Mouse (Mus musculus): ENCODE measurements at regions not wholly inside any gene's neighbourhood (a gene's known extent, or its start where the extent isn't known, plus 50 kb on each side); places are given as distances from the start of the nearest gene placed in this dataset.
A peak's percentile ranks its signal among the peaks of the same experiment; 100 is the strongest.
"Not testable (repeated sequence)": the region's sequence is repeated elsewhere in the genome, so short reads cannot be mapped to it uniquely, and the experiment has no call there.

- DNase-seq (ENCODE audit: low read depth, low spot score): peak; percentile 80
Observed at GRCm38 (mm10) chr11:7705312-7705764, 491.6 kb upstream of the Igfbp3 start.

GRCm38 (mm10) chr11:7697591-7697990 lies 483.9 kb upstream of the Igfbp3 start:
- DNase-seq (ENCODE audit: low read depth, low spot score): no peak

- not testable (repeated sequence) for DNase-seq (ENCODE audit: low read depth, low spot score)
Observed at GRCm38 (mm10) chr11:7689701-7690100, 476.0 kb upstream of the Igfbp3 start.

DNA sequence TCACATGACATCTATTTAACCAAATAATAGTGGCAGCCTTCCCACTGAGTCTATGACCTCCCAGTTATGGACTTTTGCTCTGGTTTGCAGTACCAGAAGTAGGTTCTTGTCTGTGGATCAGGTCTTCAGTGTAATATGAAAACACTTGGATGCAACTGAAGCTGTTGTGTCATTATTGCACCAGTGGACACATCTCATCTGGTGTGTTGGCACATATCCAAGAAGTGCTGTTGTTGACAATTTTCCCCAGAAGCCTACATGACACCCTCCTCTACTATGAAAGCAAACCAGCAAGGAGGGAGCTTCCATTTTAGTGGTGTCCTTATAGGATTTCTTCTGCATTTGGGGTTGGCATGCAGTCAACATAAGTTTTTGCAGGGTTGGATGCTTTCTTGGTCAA lies 459.1 kb upstream of the Igfbp3 start:
- DNase-seq (ENCODE audit: low read depth, low spot score): no peak

- DNase-seq (ENCODE audit: low read depth, low spot score): no peak
Observed at GRCm38 (mm10) chr11:7630637-7631036, 416.9 kb upstream of the Igfbp3 start.

DNA sequence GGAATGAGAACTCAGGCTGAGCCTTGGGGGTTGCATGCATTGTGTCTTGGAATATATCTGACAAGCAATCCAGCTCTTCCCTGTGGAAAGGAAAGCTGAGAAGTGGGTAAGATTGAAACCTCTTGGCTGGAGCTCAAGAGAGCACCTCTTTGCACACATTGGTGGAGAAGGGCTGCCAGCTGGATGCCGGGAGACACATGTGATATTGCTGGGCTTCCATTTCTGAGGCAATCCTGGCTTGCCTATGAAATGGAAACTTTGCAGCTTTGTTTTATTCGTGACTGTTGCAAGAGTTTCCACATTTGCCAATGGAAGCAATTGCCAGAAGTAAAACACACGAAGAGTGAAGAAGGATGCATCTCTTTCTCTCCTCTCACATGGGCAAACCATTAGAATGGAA lies 411.5 kb upstream of the Igfbp3 start:
- no peak for DNase-seq (ENCODE audit: low read depth, low spot score)

- no peak for DNase-seq (ENCODE audit: low read depth, low spot score)
Observed at GRCm38 (mm10) chr11:7620320-7620719, 406.6 kb upstream of the Igfbp3 start.

GRCm38 (mm10) chr11:7610752-7611151 lies 397.0 kb upstream of the Igfbp3 start:
- DNase-seq (ENCODE audit: low read depth, low spot score): no peak

DNA sequence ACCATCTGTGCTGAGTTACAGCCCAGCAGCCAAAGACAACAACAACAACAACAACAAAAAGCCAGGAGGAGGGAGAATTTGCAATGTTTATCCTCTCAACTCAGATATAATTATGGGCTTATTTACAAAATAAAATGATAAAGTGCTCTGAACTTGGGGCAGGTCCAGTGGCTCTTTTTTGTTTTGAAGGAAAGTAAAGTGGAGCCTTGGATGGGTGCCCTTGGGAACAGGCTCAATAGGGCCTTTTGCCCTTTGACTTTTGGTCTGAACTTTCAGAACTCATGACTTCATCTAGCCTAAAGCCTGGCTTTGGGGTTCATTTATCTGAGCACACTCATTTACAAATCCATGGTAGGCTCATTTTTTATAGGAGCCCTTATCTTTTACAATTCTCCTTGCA lies 396.2 kb upstream of the Igfbp3 start:
- no peak for DNase-seq (ENCODE audit: low read depth, low spot score)

DNA sequence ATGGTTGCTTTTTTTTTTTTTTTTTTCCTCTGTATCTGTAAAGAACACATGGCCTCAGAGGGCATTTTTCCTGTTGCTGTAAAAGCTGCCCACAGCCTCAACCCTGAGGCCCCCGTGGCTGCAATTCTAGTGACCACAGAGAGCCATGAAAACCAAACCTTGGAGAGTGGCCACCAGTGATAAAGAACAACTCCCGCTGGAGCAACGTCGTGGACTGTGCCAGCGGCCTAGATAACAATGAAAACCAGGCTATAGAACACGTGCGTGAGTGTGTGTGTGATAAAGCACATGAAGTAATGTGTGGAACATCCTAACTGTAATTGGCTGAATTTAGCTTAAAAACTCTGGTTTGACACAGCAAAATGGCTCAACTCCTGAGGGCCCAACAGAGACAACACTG lies 392.9 kb upstream of the Igfbp3 start:
- no peak for DNase-seq (ENCODE audit: low read depth, low spot score)

DNA sequence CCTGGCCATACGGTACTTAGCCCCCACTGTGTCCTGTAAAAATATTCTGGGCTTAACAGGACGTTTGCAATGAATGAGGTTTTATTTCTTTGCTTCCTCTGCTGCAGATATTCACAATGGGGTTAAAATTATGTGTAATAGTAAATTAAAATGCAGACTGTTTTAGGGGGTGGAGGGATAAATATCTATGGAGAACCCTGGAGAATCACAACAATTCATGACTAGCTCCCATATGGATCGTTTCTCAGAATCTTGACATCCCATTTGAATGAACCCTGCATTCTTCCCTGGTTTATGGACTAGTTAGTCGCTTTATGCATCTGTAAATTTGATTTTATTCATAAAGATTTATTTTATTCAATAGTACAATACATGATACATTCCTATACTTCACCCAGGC lies 378.3 kb upstream of the Igfbp3 start:
- no peak for DNase-seq (ENCODE audit: low read depth, low spot score)

DNA sequence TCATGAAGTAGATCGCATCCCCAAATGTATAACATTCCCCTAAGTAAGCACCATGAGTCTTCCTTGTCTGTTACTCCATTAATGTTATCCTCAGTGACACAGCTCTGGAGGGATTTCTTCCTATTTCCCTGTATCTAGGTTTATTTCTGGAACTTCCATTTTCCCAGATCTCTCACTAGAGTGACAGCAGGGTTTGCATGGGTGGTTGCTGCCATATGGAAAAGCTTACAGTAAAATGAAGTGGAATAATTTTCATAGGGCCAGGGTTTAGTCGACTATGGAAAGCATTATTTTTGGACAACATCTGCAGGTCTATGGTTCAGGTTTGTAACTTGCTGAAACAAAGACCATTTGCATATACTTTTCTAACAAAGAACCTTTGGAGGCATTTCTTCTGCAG lies 369.6 kb upstream of the Igfbp3 start:
- DNase-seq (ENCODE audit: low read depth, low spot score): no peak

DNA sequence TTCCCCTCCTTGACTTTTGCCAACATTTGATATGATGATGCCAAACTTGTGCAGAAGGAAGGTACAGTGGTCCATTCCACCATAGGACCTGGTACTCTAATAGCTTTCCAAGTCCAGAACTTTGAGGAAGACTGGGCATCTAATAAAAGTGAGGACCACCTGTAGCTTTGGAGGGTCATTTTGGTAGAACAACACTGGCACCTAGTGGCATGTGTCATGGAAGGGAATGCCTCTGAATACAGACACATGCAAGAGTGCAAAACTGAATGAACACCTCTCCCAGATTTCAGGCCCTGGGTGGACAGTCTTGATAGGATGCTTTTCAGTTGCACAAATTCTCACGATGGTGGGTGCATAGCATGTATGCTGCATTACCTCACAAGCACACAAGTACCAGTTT lies 354.8 kb upstream of the Igfbp3 start:
- DNase-seq (ENCODE audit: low read depth, low spot score): no peak

DNA sequence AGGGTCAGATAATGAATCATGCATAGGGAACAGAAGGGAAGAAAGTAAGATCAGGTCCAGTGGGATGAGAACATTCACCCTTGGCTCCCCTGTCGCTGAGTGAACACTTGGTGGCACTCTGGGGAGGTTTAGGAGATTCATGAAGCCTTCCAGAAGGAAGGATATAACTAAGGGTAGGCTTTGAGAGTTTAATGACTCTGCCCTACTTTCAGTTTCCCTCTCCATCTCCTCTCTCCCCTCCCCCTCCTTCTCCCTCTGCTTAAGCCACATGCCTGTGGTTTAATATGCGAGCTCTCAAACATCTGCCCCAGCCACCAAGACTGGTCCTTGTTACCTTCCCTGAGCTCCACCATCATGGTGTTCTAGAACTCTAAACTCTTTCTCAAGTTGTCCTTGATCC lies 348.3 kb upstream of the Igfbp3 start:
- DNase-seq (ENCODE audit: low read depth, low spot score): no peak

DNA sequence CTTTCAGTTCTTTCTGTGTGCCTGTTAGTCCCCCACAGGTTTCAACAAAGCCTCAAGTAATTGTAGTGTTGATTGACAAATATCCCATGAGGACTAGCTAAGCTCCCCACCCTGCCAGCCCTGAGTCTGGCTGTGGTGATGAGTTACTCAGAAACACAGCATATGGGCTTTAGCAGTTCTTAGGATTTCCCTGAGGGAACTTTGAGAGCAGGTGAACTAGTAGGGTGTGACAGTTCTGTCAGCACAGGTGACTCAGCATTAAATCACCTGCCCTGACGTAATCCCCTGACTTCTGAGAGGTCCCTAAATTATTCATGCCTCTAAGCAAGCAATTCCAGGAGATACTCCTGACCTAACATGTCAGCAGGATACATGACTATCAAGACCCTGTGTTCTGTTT lies 347.7 kb upstream of the Igfbp3 start:
- DNase-seq (ENCODE audit: low read depth, low spot score): no peak

DNA sequence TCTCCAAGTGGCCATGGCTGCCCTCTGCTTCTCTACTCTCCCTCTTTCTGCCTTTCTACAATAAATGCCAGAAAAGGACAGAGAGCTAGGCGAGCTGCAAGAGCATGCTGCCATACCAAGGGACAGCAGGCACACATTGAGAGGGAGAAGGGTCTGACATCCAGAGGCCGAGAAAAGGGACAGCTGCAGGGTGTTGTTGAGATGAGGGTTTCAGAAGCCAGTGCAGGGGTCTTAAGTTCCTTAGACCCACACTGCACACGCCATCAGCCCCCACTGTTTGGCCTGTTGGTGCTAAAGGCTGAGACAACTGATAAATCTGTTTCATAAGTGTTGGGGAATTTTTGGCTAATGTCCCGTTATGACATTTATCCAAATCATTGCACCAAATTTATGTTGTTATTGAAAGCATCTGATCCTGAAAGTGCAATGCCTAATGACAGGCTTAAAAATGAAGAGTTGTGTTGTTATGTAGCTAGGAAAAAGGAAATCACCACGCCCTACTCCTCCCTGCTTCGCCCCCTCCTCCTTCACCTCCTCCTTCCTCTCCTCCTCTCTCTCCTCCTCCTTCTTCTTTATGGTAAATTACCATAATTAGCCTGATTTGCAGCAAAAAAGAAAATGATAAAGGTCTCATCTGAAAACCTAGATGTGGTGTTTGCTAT lies 342.0 kb upstream of the Igfbp3 start:
- DNase-seq (ENCODE audit: low read depth, low spot score): no peak

- DNase-seq (ENCODE audit: low read depth, low spot score): no peak
Observed at GRCm38 (mm10) chr11:7552154-7552553, 338.4 kb upstream of the Igfbp3 start.

DNA sequence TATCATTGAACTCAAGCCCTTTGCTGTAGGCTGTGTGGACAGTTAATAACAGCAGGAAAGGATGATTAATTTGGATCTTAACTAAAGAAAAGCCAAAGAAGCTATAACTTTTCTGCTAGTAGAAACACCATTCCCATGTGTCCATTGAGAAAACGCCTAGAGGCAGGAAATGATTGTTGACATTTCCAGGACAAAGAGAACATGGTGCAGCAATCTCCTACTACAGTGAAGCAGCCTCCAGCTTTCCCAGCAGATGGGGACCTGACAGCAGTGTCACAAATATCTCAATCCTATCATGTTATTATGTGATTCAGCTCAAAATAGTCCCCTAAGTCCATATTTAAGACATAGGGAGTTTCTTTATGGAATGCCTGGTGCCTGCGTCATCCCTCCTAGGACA lies 334.1 kb upstream of the Igfbp3 start:
- DNase-seq (ENCODE audit: low read depth, low spot score): no peak

DNA sequence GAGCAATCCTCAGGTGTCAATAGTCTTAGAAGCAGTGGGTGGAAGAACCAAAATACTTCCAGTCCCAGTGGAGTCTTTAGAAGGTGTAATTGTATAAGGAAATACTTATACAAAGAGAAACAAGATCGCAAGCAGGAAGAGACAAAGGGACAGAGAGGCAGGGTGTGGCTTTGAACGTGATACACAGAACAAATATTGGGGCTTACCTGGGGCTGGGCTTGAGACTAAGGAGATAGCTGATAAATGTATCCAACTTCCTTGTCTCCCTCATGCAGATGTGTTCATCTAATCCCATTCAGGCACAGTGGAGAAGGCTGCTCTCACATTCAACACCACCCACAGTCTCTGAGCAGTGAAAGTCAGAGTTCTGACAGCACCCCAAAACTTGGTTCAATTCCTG lies 331.9 kb upstream of the Igfbp3 start:
- no peak for DNase-seq (ENCODE audit: low read depth, low spot score)

DNA sequence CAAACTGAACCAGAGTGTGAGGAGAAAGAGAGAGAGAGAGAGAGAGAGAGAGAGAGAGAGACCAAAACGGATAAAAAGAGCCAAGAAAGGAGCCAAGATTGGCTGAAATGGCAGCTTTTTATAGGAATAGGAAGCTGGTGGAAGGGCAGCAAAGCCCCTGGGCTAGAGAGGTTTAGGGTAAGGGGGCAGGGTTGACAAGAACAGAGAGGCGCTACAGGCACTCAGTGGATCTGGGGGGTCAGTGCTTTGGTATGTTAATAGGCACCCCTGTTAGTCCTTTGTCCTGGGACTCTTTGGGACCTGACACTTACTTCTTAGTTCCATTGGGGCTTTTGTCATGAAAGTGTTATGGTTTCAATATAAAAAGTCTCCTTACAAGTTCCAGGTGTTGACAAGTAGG lies 320.9 kb upstream of the Igfbp3 start:
- no peak for DNase-seq (ENCODE audit: low read depth, low spot score)

DNA sequence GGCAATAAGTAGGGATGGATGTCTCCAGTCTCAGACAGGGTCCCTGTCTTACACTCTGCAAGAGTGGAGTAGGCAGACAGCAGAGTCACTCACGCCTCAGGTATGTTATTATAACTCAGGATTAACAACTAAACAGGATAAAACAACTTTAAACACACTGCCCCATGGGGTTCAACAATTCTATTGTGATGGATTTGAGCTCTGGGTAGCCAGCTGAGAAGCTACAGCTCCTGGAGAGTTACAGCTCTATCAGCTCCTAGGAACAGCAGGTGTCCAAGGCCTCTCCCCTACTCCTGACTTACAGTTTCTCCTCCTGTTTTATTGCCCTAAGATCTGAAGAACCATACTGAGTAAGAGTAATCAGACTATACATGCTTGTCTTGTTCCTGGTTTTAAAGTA lies 319.6 kb upstream of the Igfbp3 start:
- no peak for DNase-seq (ENCODE audit: low read depth, low spot score)

- no peak for DNase-seq (ENCODE audit: low read depth, low spot score)
Observed at GRCm38 (mm10) chr11:7531847-7532246, 318.1 kb upstream of the Igfbp3 start.

- DNase-seq (ENCODE audit: low read depth, low spot score): no peak
Observed at GRCm38 (mm10) chr11:7530482-7531148, 316.9 kb upstream of the Igfbp3 start.

GRCm38 (mm10) chr11:7519556-7519955 lies 305.8 kb upstream of the Igfbp3 start:
- DNase-seq (ENCODE audit: low read depth, low spot score): no peak
